Mouse (Mus musculus): ENCODE results near the gene Ryr2. TPM values are rescaled to one million over a fixed set of nuclear protein-coding genes. Genes with fewer than 3 reads are reported as not detected.

Gene Ryr2
- total and polyA plus RNA-seq, 2 experiments: under 0.01 TPM; not detected in 1

- no peak overlapping the region for H3K4me3 ChIP-seq (ENCODE audit: insufficient read depth, low read depth, low read length)
- no peaks in the 10 kb centered on the region for H3K79me2 ChIP-seq (ENCODE audit: control insufficient read depth, insufficient read depth, low read length)
- no peak overlapping the region for H3K27ac ChIP-seq (replicated peaks; ENCODE audit: insufficient read depth, low read depth, low read length)
- TF ChIP-seq POLR2A (IDR thresholded peaks at IDR 0.05; ENCODE audit: extremely low read depth, insufficient read depth, low read length) (no peak), CTCF (IDR thresholded peaks at IDR 0.05; ENCODE audit: low read depth, low read length) (no peak)
- no peaks in the 10 kb centered on the region for H3K36me3 ChIP-seq (ENCODE audit: control insufficient read depth, insufficient read depth, low read length)
- 80% methylated on average over 4 of the region's 4 CpGs for WGBS
- H3K4me1 ChIP-seq (ENCODE audit: control insufficient read depth, insufficient read depth, low read length): no peaks in the 10 kb centered on the region
- H3K27me3 ChIP-seq (ENCODE audit: control insufficient read depth, insufficient read depth, low read length): no peaks in the 10 kb centered on the region
- no peak overlapping the region for H3K9ac ChIP-seq (ENCODE audit: low read depth, low read length)
- no peak for DNase-seq (ENCODE audit: extremely low read depth, low read depth, low spot score)
Observed at GRCm38 (mm10) chr13:12038676-12039075, 68.1 kb downstream of the Ryr2 start.

DNA sequence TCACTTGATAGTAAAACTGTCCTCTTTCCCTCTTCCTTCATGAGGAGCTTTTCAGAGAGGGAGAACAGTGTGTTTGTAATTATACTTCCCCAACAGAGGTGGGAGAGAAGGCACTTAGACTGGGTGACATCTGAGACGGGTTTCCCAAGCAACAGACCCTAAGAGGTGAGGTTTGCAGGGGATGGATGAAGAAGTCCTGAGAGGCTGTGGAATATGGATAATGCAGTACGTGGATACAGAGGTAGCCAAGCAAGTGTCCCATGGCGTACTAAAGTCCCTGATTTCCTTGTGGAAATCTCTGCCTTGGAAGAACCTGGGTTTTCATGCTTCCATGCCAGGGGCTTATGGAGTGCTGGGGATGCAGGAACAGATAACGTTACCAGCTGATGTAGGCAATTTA is 69.5 kb downstream of the Ryr2 start:
- Histone ChIP-seq H3K79me2 (ENCODE audit: control insufficient read depth, insufficient read depth, low read length) (no peaks in the 10 kb centered on the region), H3K9ac (ENCODE audit: low read depth, low read length) (no peak overlapping the region), H3K27ac (replicated peaks; ENCODE audit: insufficient read depth, low read depth, low read length) (no peak overlapping the region), H3K36me3 (ENCODE audit: control insufficient read depth, insufficient read depth, low read length) (no peaks in the 10 kb centered on the region), H3K4me1 (ENCODE audit: control insufficient read depth, insufficient read depth, low read length) (no peaks in the 10 kb centered on the region), H3K27me3 (ENCODE audit: control insufficient read depth, insufficient read depth, low read length) (no peaks in the 10 kb centered on the region), H3K4me3 (ENCODE audit: insufficient read depth, low read depth, low read length) (no peak overlapping the region)
- WGBS: 78% methylated on average over 4 of the region's 4 CpGs
- no peak for TF ChIP-seq CTCF (IDR thresholded peaks at IDR 0.05; ENCODE audit: low read depth, low read length)
- TF ChIP-seq POLR2A (IDR thresholded peaks at IDR 0.05; ENCODE audit: extremely low read depth, insufficient read depth, low read length): no peak
- no peak for DNase-seq (ENCODE audit: extremely low read depth, low read depth, low spot score)

GRCm38 (mm10) chr13:12036834-12037233 is 69.9 kb downstream of the Ryr2 start:
- Histone ChIP-seq H3K27ac (replicated peaks; ENCODE audit: insufficient read depth, low read depth, low read length) (no peak overlapping the region), H3K4me3 (ENCODE audit: insufficient read depth, low read depth, low read length) (no peak overlapping the region)
- WGBS: 13% methylated on average over 4 of the region's 4 CpGs

GRCm38 (mm10) chr13:12033914-12034313 is 72.8 kb downstream of the Ryr2 start:
- no peak for DNase-seq (ENCODE audit: extremely low read depth, low read depth, low spot score)
- no peaks in the 10 kb centered on the region for H3K27me3 ChIP-seq (ENCODE audit: control insufficient read depth, insufficient read depth, low read length)
- TF ChIP-seq CTCF (IDR thresholded peaks at IDR 0.05; ENCODE audit: low read depth, low read length): no peak
- no peak for TF ChIP-seq POLR2A (IDR thresholded peaks at IDR 0.05; ENCODE audit: extremely low read depth, insufficient read depth, low read length)
- WGBS: 66% methylated on average over 6 of the region's 6 CpGs
- no peak overlapping the region for H3K27ac ChIP-seq (replicated peaks; ENCODE audit: insufficient read depth, low read depth, low read length)
- H3K4me1 ChIP-seq (ENCODE audit: control insufficient read depth, insufficient read depth, low read length): no peaks in the 10 kb centered on the region
- H3K36me3 ChIP-seq (ENCODE audit: control insufficient read depth, insufficient read depth, low read length): no peaks in the 10 kb centered on the region
- H3K79me2 ChIP-seq (ENCODE audit: control insufficient read depth, insufficient read depth, low read length): no peaks in the 10 kb centered on the region
- no peak overlapping the region for H3K9ac ChIP-seq (ENCODE audit: low read depth, low read length)
- H3K4me3 ChIP-seq (ENCODE audit: insufficient read depth, low read depth, low read length): no peak overlapping the region

More at GRCm38 (mm10) chr13:12036834-12037233, 69.9 kb downstream of the Ryr2 start:
- Histone ChIP-seq H3K4me1 (ENCODE audit: control insufficient read depth, insufficient read depth, low read length) (no peaks in the 10 kb centered on the region), H3K9ac (ENCODE audit: low read depth, low read length) (no peak overlapping the region), H3K27me3 (ENCODE audit: control insufficient read depth, insufficient read depth, low read length) (no peaks in the 10 kb centered on the region), H3K36me3 (ENCODE audit: control insufficient read depth, insufficient read depth, low read length) (no peaks in the 10 kb centered on the region), H3K79me2 (ENCODE audit: control insufficient read depth, insufficient read depth, low read length) (no peaks in the 10 kb centered on the region)
- no peak for TF ChIP-seq POLR2A (IDR thresholded peaks at IDR 0.05; ENCODE audit: extremely low read depth, insufficient read depth, low read length)
- TF ChIP-seq CTCF (IDR thresholded peaks at IDR 0.05; ENCODE audit: low read depth, low read length): no peak
- DNase-seq (ENCODE audit: extremely low read depth, low read depth, low spot score): no peak

GRCm38 (mm10) chr13:12033272-12033671 is 73.5 kb downstream of the Ryr2 start:
- no peak for TF ChIP-seq POLR2A (IDR thresholded peaks at IDR 0.05; ENCODE audit: extremely low read depth, insufficient read depth, low read length)
- no peak for TF ChIP-seq CTCF (IDR thresholded peaks at IDR 0.05; ENCODE audit: low read depth, low read length)
- no peak for DNase-seq (ENCODE audit: extremely low read depth, low read depth, low spot score)
- H3K4me1 ChIP-seq (ENCODE audit: control insufficient read depth, insufficient read depth, low read length): no peaks in the 10 kb centered on the region
- no peak overlapping the region for H3K27ac ChIP-seq (replicated peaks; ENCODE audit: insufficient read depth, low read depth, low read length)
- no peak overlapping the region for H3K4me3 ChIP-seq (ENCODE audit: insufficient read depth, low read depth, low read length)
- H3K9ac ChIP-seq (ENCODE audit: low read depth, low read length): no peak overlapping the region
- no peaks in the 10 kb centered on the region for H3K27me3 ChIP-seq (ENCODE audit: control insufficient read depth, insufficient read depth, low read length)
- no peaks in the 10 kb centered on the region for H3K36me3 ChIP-seq (ENCODE audit: control insufficient read depth, insufficient read depth, low read length)
- H3K79me2 ChIP-seq (ENCODE audit: control insufficient read depth, insufficient read depth, low read length): no peaks in the 10 kb centered on the region
- WGBS: 87% methylated on average over 5 of the region's 5 CpGs

GRCm38 (mm10) chr13:12029841-12030240 is 76.9 kb downstream of the Ryr2 start:
- H3K9ac ChIP-seq (ENCODE audit: low read depth, low read length): no peak overlapping the region
- H3K27me3 ChIP-seq (ENCODE audit: control insufficient read depth, insufficient read depth, low read length): no peaks in the 10 kb centered on the region
- no peaks in the 10 kb centered on the region for H3K79me2 ChIP-seq (ENCODE audit: control insufficient read depth, insufficient read depth, low read length)
- H3K4me1 ChIP-seq (ENCODE audit: control insufficient read depth, insufficient read depth, low read length): no peaks in the 10 kb centered on the region
- no peak for DNase-seq (ENCODE audit: extremely low read depth, low read depth, low spot score)
- H3K36me3 ChIP-seq (ENCODE audit: control insufficient read depth, insufficient read depth, low read length): no peaks in the 10 kb centered on the region
- TF ChIP-seq POLR2A (IDR thresholded peaks at IDR 0.05; ENCODE audit: extremely low read depth, insufficient read depth, low read length) (no peak), CTCF (IDR thresholded peaks at IDR 0.05; ENCODE audit: low read depth, low read length) (no peak)
- no peak overlapping the region for H3K27ac ChIP-seq (replicated peaks; ENCODE audit: insufficient read depth, low read depth, low read length)
- 86% methylated on average over 7 of the region's 7 CpGs for WGBS
- H3K4me3 ChIP-seq (ENCODE audit: insufficient read depth, low read depth, low read length): no peak overlapping the region
